Mouse (Mus musculus) forebrain, embryonic 16.5 days (tissue): ENCODE results near the gene Ncor2. TPM values are rescaled to one million over a fixed set of nuclear protein-coding genes. Genes with fewer than 3 reads are reported as not detected.

Source experiments
- ATAC-seq: fragments of 200-750 bp; cut with Nextera tagmentation; 2 replicates; pipeline ENCODE4 v1.8.0; 2017; ENCODE audit warnings: mild to moderate bottlenecking, moderate library complexity
- H3K27ac ChIP-seq: fragments of 300-500 bp; sonication (generic); 2 replicates; pipeline ENCODE4 v1.5.1; 2014; ENCODE audit warnings: low read length, control low read depth
- H3K27me3 ChIP-seq: fragments of 300-500 bp; sonication (generic); replicated peaks from 2 replicates; pipeline ENCODE4 v1.6.1; 2014; ENCODE audit warnings: low read length; ENCODE audit not compliant: control insufficient read depth, insufficient read depth
- H3K36me3 ChIP-seq: fragments of 300-500 bp; sonication (generic); 2 replicates; pipeline ENCODE4 v1.6.1; 2014; ENCODE audit not compliant: control insufficient read depth, insufficient read depth
- H3K4me1 ChIP-seq: fragments of 300-500 bp; sonication (generic); replicated peaks from 2 replicates; pipeline ENCODE4 v1.6.1; 2014; ENCODE audit warnings: low read length; ENCODE audit not compliant: control insufficient read depth, insufficient read depth
- H3K4me2 ChIP-seq: fragments of 300-500 bp; sonication (generic); 2 replicates; pipeline ENCODE4 v1.6.1; 2014; ENCODE audit warnings: mild to moderate bottlenecking, low read length, control low read depth
- H3K4me3 ChIP-seq: fragments of 300-500 bp; sonication (generic); replicated peaks from 2 replicates; pipeline ENCODE4 v1.5.1; 2014; ENCODE audit warnings: mild to moderate bottlenecking, low read length, control low read depth
- H3K9ac ChIP-seq: fragments of 300-500 bp; sonication (generic); replicated peaks from 2 replicates; pipeline ENCODE4 v1.6.1; 2014; ENCODE audit warnings: low read depth, low read length, control low read depth
- H3K9me3 ChIP-seq: fragments of 300-500 bp; sonication (generic); 2 replicates; pipeline ENCODE4 v1.6.1; 2016; ENCODE audit warnings: low read length; ENCODE audit not compliant: control insufficient read depth
- WGBS: fragments of 180-500 bp; shearing (Covaris S2); extraction: QIAGEN DNeasy Blood & Tissue Kit; methylation state at CpG from one replicate; pipeline ENCODE4 v1.1.7; 2014; 5-methylcytosine and 5-hydroxymethylcytosine counted together
- polyA plus RNA-seq: library from polyadenylated mRNA; unstranded; fragments of >200 nt; fragmentation: Nextera tagmentation; extraction: Ambion mirVana; gene quantifications from 2 replicates; pipeline ENCODE4 v1.2.1, GENCODE M21; 2015

Gene Ncor2
- polyA plus RNA-seq, 1 experiment from 2014 or later = 26.5 TPM

DNA sequence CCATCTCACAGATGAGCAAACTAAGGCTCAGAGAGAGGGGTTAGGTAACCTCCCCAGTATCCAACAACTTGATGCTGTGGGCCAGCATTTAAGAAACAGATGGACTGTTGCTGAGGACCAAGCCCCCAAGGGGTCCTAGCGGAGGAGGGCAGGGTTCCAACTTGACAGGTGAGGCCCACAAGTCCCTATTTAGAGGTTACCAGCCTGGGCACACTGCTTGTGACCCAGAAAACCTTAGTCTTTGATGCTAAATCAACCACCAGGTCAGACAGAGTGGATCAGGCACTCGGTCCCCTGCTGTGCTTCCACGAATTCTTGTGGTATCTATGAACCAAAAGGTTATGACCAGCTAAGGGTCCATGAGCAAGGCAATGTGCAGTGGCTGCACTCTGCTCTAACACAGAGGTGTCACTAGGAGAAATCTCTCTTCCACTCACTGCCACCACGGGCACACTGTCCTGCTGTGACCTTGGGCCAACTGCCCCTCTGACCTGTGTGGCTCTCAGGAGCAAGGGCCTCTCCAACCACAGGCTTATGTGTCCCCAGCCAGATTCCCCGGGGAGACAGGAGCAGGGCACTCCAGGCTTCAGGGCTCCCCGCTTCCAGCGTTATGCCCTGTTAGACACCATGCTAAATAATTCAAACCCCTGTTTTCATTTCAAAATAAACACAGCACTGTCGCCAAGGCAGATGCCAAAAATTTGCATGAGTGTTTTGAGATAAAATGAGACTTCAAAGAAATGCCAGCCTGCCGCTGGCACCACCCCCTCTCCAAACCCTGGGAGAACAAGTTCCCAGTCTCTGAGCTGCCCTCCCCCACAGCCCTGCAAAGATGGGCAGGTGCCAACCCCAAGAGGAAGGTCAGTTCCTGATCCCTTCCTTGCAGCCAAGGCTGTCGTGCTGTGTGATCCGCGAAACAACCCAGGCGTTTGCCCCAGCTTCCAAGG lies 4.0 kb downstream of the Ncor2 start:
- Histone ChIP-seq H3K4me2 (peak overlapping the region; percentile 93), H3K27me3 (no peaks in the 10 kb centered on the region), H3K9ac (peak overlapping the region; percentile 27; the same call in 1 of the 2 replicates), H3K4me1 (peaks cover 79% of the 10 kb centered on the region), H3K9me3 (no peaks in the 10 kb centered on the region), H3K4me3 (no peak overlapping the region), H3K27ac (peak overlapping the region; percentile 80), H3K36me3 (no peaks in the 10 kb centered on the region)
- no peak for ATAC-seq
- 29% methylated on average over 13 of the region's 13 CpGs for WGBS

DNA sequence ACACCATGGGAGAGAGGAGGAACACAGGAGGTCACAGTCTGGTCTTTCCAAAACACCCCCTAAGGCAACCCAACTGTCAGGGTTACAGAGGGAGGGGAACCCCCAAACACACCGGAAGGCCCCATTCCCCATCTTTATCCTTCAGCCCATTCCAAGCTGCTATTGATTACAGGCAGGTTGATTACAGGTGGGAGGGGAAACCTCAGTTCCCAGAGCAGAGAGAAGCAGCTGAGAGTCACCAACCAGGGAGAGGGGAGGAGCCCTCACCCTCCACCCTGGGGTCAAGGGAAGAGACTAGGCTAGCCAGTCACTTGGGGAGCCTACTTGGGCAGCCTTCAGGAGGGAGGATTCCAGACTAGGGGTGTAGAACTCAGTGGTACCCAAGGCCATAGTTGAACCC lies 5.2 kb downstream of the Ncor2 start:
- WGBS = 94% methylated on average over 1 of the region's 1 CpGs
- no peaks in the 10 kb centered on the region for H3K27me3 ChIP-seq
- no peaks in the 10 kb centered on the region for H3K36me3 ChIP-seq
- no peak overlapping the region for H3K4me2 ChIP-seq
- H3K4me1 ChIP-seq = peaks cover 81% of the 10 kb centered on the region
- H3K4me3 ChIP-seq = no peak overlapping the region
- H3K9me3 ChIP-seq = no peaks in the 10 kb centered on the region
- peak overlapping the region; percentile 80; the same call in 1 of the 2 replicates for H3K27ac ChIP-seq
- no peak for ATAC-seq
- H3K9ac ChIP-seq = no peak overlapping the region

- ATAC-seq = peak; percentile 65
- Histone ChIP-seq H3K4me1 (peaks cover 81% of the 10 kb centered on the region), H3K4me2 (peak overlapping the region; percentile 10; the same call in 1 of the 2 replicates), H3K4me3 (no peak overlapping the region), H3K9me3 (no peaks in the 10 kb centered on the region), H3K9ac (no peak overlapping the region; the same call in 1 of the 2 replicates), H3K27me3 (no peaks in the 10 kb centered on the region), H3K36me3 (no peaks in the 10 kb centered on the region), H3K27ac (peak overlapping the region; percentile 80)
- WGBS = 25% methylated on average over 12 of the region's 12 CpGs
Measured at GRCm38 (mm10) chr5:125172831-125173615, 6.0 kb downstream of the Ncor2 start.

GRCm38 (mm10) chr5:125171259-125171658 lies 7.8 kb downstream of the Ncor2 start:
- H3K27ac ChIP-seq = peak overlapping the region; percentile 26
- no peak overlapping the region for H3K9ac ChIP-seq
- H3K4me3 ChIP-seq = no peak overlapping the region
- no peaks in the 10 kb centered on the region for H3K27me3 ChIP-seq
- H3K4me2 ChIP-seq = no peak overlapping the region
- 35% methylated on average over 6 of the region's 6 CpGs for WGBS
- H3K36me3 ChIP-seq = no peaks in the 10 kb centered on the region
- no peaks in the 10 kb centered on the region for H3K9me3 ChIP-seq
- H3K4me1 ChIP-seq = peaks cover 73% of the 10 kb centered on the region
- ATAC-seq = no peak

DNA sequence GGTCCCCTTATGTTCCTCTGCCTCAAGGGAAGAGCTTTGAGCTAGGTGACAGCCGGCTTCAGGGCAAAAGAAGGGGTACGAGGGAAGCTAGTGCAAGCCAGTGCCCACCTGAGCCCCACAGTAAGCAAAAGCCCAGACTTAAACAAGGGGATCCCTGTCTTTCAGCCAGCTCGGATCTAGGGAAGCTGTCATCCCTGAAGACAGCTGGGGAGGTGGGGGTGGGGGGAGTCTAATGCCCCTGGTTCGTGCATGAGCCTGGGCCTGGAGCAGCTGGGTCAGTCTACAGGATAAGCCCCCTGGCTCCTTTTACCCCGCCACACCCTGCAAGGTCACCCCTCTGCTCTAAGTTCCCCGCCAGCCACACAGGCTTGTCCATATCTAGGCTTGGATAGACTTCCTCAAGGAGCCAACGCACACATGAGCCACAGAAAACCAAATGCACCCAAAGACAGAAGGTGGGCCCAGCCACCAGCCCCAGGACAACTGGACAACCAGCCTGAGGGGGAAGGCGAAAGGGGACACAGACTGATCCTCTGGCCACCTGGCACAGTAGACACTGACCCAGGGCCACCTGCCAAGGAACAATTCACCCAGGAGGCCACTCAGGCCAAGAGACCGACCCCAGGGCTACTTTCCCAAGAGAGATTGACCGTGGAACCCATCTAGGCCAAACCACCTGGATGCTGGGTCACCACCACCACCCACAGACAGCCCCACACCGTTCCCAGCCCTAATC lies 8.7 kb downstream of the Ncor2 start:
- Histone ChIP-seq H3K27me3 (no peaks in the 10 kb centered on the region), H3K4me2 (no peak overlapping the region), H3K36me3 (no peaks in the 10 kb centered on the region), H3K4me1 (peaks cover 72% of the 10 kb centered on the region), H3K9me3 (no peaks in the 10 kb centered on the region), H3K27ac (peak overlapping the region; percentile 8; the same call in 1 of the 2 replicates), H3K9ac (no peak overlapping the region), H3K4me3 (no peak overlapping the region)
- WGBS = 65% methylated on average over 11 of the region's 11 CpGs
- ATAC-seq = no peak

DNA sequence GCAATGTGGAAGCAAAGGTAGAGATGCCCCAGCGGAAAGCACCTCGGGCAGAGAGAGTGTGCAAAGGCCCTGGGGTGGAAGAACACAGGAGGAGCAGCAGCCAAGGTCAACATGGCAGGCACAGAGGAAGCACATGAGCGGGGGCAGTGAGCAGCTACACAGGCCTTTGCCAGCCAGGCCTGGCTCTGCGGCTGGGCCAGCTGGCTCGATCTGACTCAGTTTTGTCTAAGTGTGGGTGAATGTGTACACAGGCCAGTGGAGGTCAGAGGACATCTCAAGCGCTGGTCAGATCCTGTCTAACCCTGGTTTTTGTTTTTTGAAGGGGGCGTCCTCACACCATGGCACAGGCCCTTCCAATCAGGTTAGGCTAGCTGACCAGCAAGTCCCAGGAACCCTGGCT lies 10.9 kb downstream of the Ncor2 start:
- no peaks in the 10 kb centered on the region for H3K36me3 ChIP-seq
- H3K4me3 ChIP-seq = no peak overlapping the region
- no peak overlapping the region for H3K4me2 ChIP-seq
- no peaks in the 10 kb centered on the region for H3K9me3 ChIP-seq
- H3K4me1 ChIP-seq = peaks cover 75% of the 10 kb centered on the region
- H3K27me3 ChIP-seq = no peaks in the 10 kb centered on the region
- H3K27ac ChIP-seq = no peak overlapping the region
- no peak for ATAC-seq
- WGBS = 79% methylated on average over 7 of the region's 7 CpGs
- H3K9ac ChIP-seq = no peak overlapping the region

- 81% methylated on average over 5 of the region's 5 CpGs for WGBS
- no peaks in the 10 kb centered on the region for H3K9me3 ChIP-seq
- no peak overlapping the region for H3K4me2 ChIP-seq
- H3K4me3 ChIP-seq = no peak overlapping the region
- no peaks in the 10 kb centered on the region for H3K27me3 ChIP-seq
- H3K9ac ChIP-seq = no peak overlapping the region
- ATAC-seq = no peak
- H3K4me1 ChIP-seq = peaks cover 75% of the 10 kb centered on the region
- H3K36me3 ChIP-seq = no peaks in the 10 kb centered on the region
- no peak overlapping the region for H3K27ac ChIP-seq
Measured at GRCm38 (mm10) chr5:125167524-125167923, 11.5 kb downstream of the Ncor2 start.

- no peak for ATAC-seq
- Histone ChIP-seq H3K27ac (peak overlapping the region; percentile 83), H3K4me1 (peaks cover 63% of the 10 kb centered on the region), H3K4me3 (no peak overlapping the region), H3K9me3 (no peaks in the 10 kb centered on the region), H3K27me3 (no peaks in the 10 kb centered on the region), H3K36me3 (no peaks in the 10 kb centered on the region), H3K9ac (no peak overlapping the region), H3K4me2 (no peak overlapping the region)
- 82% methylated on average over 14 of the region's 14 CpGs for WGBS
Measured at GRCm38 (mm10) chr5:125165993-125166392, 13.0 kb downstream of the Ncor2 start.
